Mouse (Mus musculus) lung, adult 2 months (tissue): ENCODE measurements around the gene Aggf1.

Experiments
- CTCF ChIP-seq: fragments of 200-500 bp; IDR thresholded peaks from 2 replicates; pipeline ENCODE4 v1.5.1; 2011; ENCODE audit warnings: mild to moderate bottlenecking, low read length, control low read depth; ENCODE audit not compliant: insufficient read depth
- POLR2A ChIP-seq: fragments of 200-500 bp; IDR thresholded peaks from 2 replicates; pipeline ENCODE4 v1.6.1; 2011; ENCODE audit warnings: low read depth, mild to moderate bottlenecking, control low read depth, low read length, borderline replicate concordance; ENCODE audit errors: extremely low read depth

DNA sequence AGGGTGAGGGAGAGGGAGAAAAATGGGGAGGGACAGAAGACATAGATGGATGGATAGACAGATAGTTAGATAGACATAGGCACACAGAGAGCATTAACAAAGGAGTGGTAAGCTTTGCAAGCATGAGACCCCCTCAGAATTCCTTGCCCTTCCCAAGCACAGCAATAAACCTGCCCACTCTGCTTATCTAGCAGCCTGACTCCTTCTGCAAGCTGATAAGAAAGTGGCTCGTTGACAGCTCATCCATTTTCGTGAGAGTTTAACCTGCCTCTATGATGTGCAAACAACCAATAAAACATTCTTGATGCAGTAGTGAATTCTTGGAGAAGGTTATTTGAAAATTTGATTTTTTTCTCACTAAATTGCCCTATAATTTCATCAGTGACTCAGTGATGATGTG is 37.1 kb upstream of the Aggf1 start:
- TF ChIP-seq CTCF: no peak
- TF ChIP-seq POLR2A: no peak
